Mouse (Mus musculus) ES-Bruce4 (cell line): ENCODE measurements at regions not wholly inside any gene's neighbourhood (a gene's known extent, or its start where the extent isn't known, plus 50 kb on each side); places are given as distances from the start of the nearest gene placed in this dataset.

Experiments used
- CTCF ChIP-seq: IDR thresholded peaks from one replicate; pipeline ENCODE4 v1.8.1; 2011; ENCODE audit warnings: low read depth, low read length
- EP300 ChIP-seq: IDR thresholded peaks from 2 replicates; pipeline ENCODE4 v1.6.1; 2011; ENCODE audit warnings: low read depth, low read length; ENCODE audit not compliant: insufficient read depth
- POLR2A ChIP-seq: IDR thresholded peaks from one replicate; pipeline ENCODE4 v1.8.1; 2011; ENCODE audit warnings: low read length; ENCODE audit not compliant: insufficient read depth

- TF ChIP-seq CTCF: no peak
- no peak for TF ChIP-seq POLR2A
- TF ChIP-seq EP300: no peak
Measured at GRCm38 (mm10) chr12:92873602-92874001, 1024.6 kb upstream of the Sel1l start.
